Mouse (Mus musculus) cerebellum, adult 2 months (tissue): ENCODE measurements at regions not wholly inside any gene's neighbourhood (a gene's known extent, or its start where the extent isn't known, plus 50 kb on each side); places are given as distances from the start of the nearest gene placed in this dataset.

Experiments
- CTCF ChIP-seq: fragments of 200-500 bp; IDR thresholded peaks from 2 replicates; pipeline ENCODE4 v1.5.1; 2011; ENCODE audit warnings: low read depth, mild to moderate bottlenecking, control low read depth, low read length, moderate library complexity, borderline replicate concordance; ENCODE audit not compliant: insufficient read depth
- POLR2A ChIP-seq: fragments of 200-500 bp; IDR thresholded peaks from 2 replicates; pipeline ENCODE4 v1.6.1; 2011; ENCODE audit warnings: low read length, control low read depth, borderline replicate concordance; ENCODE audit not compliant: insufficient read depth

DNA sequence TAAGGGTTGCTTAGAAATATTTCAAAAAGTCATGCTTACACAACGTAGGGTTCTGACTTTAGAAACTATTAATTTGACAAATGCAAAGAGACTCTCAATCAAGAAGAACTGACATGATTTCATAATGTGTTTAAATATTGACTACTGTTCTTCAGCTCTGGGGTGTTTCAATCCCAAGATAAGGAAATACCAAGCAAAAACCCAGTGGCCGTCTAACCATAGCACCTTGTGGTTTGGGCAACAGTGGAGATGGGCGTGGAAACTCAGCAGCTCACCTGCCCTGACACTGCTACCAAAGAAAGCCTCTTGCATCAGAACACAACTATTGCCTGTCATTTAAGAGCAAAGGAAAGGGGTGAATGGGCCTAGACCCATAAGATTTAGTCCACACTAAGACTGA, 119.9 kb downstream of the Foxa2 start:
- TF ChIP-seq POLR2A (no peak), CTCF (no peak)
